In genomic region chr11:84324032-84324752, GRCm38 (mm10) we compare ENCODE assay signal across 15 mouse cellular contexts.
DNase-seq lines count a peak whose midpoint lies in the region; ATAC-seq lines count a peak whose summit lies in the region.
"Had no signal": no experiment of that assay in that cellular context is flagged by ENCODE, and none has a peak within 500 bp of the region (broad histone marks: within the 10 kb centered on the region; RNA-seq: fewer than 3 reads in every experiment).

No protein-coding gene starts in this region.

- H3K4me3 ChIP-seq in hindbrain, embryonic 11.5 days (ENCODE audit: low read depth, low read length) = no peak overlapping the region
- no peak overlapping the region for H3K4me3 ChIP-seq in hindbrain, embryonic 10.5 days
- H3K4me3 ChIP-seq in hindbrain, embryonic 16.5 days (ENCODE audit: low read length) = no peak overlapping the region
- H3K4me3 ChIP-seq in stomach, embryonic 16.5 days (replicated peaks; ENCODE audit: low read length) = no peak overlapping the region
- H3K4me3 ChIP-seq: liver, embryonic 15.5 days had no signal

- no peak overlapping the region for H3K4me2 ChIP-seq in hindbrain, embryonic 11.5 days (replicated peaks; ENCODE audit: low read depth, low read length)
- H3K4me2 ChIP-seq in hindbrain, embryonic 16.5 days (ENCODE audit: low read length) = no peak overlapping the region
- H3K4me2 ChIP-seq in stomach, embryonic 16.5 days (ENCODE audit: low read depth, low read length) = no peak overlapping the region
- H3K4me2 ChIP-seq: liver, embryonic 15.5 days had no signal

- H3K9ac ChIP-seq in hindbrain, embryonic 11.5 days (ENCODE audit: low read depth, low read length) = no peak overlapping the region
- no peak overlapping the region; the same call in 1 of the 2 replicates for H3K9ac ChIP-seq in hindbrain, embryonic 16.5 days (ENCODE audit: low read depth, low read length)
- H3K9ac ChIP-seq in stomach, embryonic 16.5 days (ENCODE audit: low read length) = no peak overlapping the region
- H3K9ac ChIP-seq: liver, embryonic 15.5 days had no signal

- no peaks in the 10 kb centered on the region for H3K9me3 ChIP-seq in hindbrain, embryonic 11.5 days (ENCODE audit: control insufficient read depth, low read length)
- H3K9me3 ChIP-seq in hindbrain, embryonic 10.5 days = no peaks in the 10 kb centered on the region
- H3K9me3 ChIP-seq in hindbrain, embryonic 16.5 days (ENCODE audit: control insufficient read depth, low read length) = no peaks in the 10 kb centered on the region
- no peaks in the 10 kb centered on the region for H3K9me3 ChIP-seq in stomach, embryonic 16.5 days (replicated peaks; ENCODE audit: control insufficient read depth, low read length)
- H3K9me3 ChIP-seq: G1E; liver, embryonic 15.5 days had no signal

- H3K27ac ChIP-seq in hindbrain, embryonic 11.5 days (ENCODE audit: low read depth, low read length) = peak overlapping the region; percentile 33; the same call in 1 of the 2 replicates
- H3K27ac ChIP-seq in hindbrain, embryonic 10.5 days = no peak overlapping the region; the same call in 1 of the 2 replicates
- H3K27ac ChIP-seq in hindbrain, embryonic 16.5 days (ENCODE audit: low read depth, low read length) = peak overlapping the region; percentile 64
- peak overlapping the region; percentile 68 for H3K27ac ChIP-seq in stomach, embryonic 16.5 days (ENCODE audit: low read length)
- H3K27ac ChIP-seq: liver, embryonic 15.5 days had no signal

- no peaks in the 10 kb centered on the region for H3K27me3 ChIP-seq in hindbrain, embryonic 11.5 days (ENCODE audit: control insufficient read depth, insufficient read depth, low read length)
- no peaks in the 10 kb centered on the region for H3K27me3 ChIP-seq in hindbrain, embryonic 10.5 days (ENCODE audit: insufficient read depth, poor library complexity, severe bottlenecking)
- H3K27me3 ChIP-seq in hindbrain, embryonic 16.5 days (replicated peaks; ENCODE audit: control insufficient read depth, insufficient read depth, low read length) = no peaks in the 10 kb centered on the region
- H3K27me3 ChIP-seq in stomach, embryonic 16.5 days (ENCODE audit: control insufficient read depth, insufficient read depth, low read length) = no peaks in the 10 kb centered on the region
- H3K27me3 ChIP-seq: liver, embryonic 15.5 days had no signal

- WGBS in hindbrain, embryonic 11.5 days = 69% methylated on average over 7 of the region's 7 CpGs
- 77% methylated on average over 7 of the region's 7 CpGs for WGBS in hindbrain, embryonic 10.5 days
- 26% methylated on average over 7 of the region's 7 CpGs for WGBS in hindbrain, embryonic 16.5 days
- WGBS in stomach, embryonic 16.5 days = 51% methylated on average over 7 of the region's 7 CpGs

- DNase-seq in hindbrain, embryonic 11.5 days (ENCODE audit: low spot score) = no peak
- DNase-seq in hindbrain, embryonic 10.5 days (ENCODE audit: low spot score) = no peak
- peak; percentile 33 to 46 for DNase-seq in right cerebral cortex, postnatal 10 days (ENCODE audit: low spot score in 2 of 2)
- DNase-seq in right cerebral cortex, postnatal 36 days (ENCODE audit: low spot score in 2 of 2) = no peak
- DNase-seq in thymus, postnatal 14 days = no peak
- DNase-seq: adrenal gland, postnatal 36 days; cerebellum, adult 2 months; heart, adult 18-20 months; kidney, adult 9 months; right cerebral cortex, postnatal 4 days had no signal

- no peaks in the 10 kb centered on the region for H3K4me1 ChIP-seq in hindbrain, embryonic 11.5 days (replicated peaks; ENCODE audit: control insufficient read depth, insufficient read depth, low read length)
- peaks cover 5% of the 10 kb centered on the region for H3K4me1 ChIP-seq in hindbrain, embryonic 10.5 days (replicated peaks)
- peaks cover 7% of the 10 kb centered on the region for H3K4me1 ChIP-seq in hindbrain, embryonic 16.5 days (ENCODE audit: control insufficient read depth, insufficient read depth, low read depth, low read length)
- no peaks in the 10 kb centered on the region for H3K4me1 ChIP-seq in stomach, embryonic 16.5 days (ENCODE audit: control insufficient read depth, insufficient read depth, low read length)
- H3K4me1 ChIP-seq: liver, embryonic 15.5 days had no signal

- H3K36me3 ChIP-seq in hindbrain, embryonic 11.5 days (ENCODE audit: control insufficient read depth, insufficient read depth, low read length) = no peaks in the 10 kb centered on the region
- peaks cover 52% of the 10 kb centered on the region; the same call in 1 of the 2 replicates for H3K36me3 ChIP-seq in hindbrain, embryonic 10.5 days
- no peaks in the 10 kb centered on the region for H3K36me3 ChIP-seq in hindbrain, embryonic 16.5 days (ENCODE audit: control insufficient read depth, insufficient read depth, low read length)
- H3K36me3 ChIP-seq in stomach, embryonic 16.5 days (ENCODE audit: control insufficient read depth, insufficient read depth, low read length) = peaks cover 2% of the 10 kb centered on the region; the same call in 1 of the 2 replicates

- no peak for ATAC-seq in hindbrain, embryonic 11.5 days (ENCODE audit: low FRiP score)
- no peak; the same call in 1 of the 2 replicates for ATAC-seq in hindbrain, embryonic 16.5 days
- no peak; the same call in 1 of the 2 replicates for ATAC-seq in stomach, embryonic 16.5 days (ENCODE audit: insufficient read depth, low FRiP score)
- no peak for ATAC-seq in monocyte, adult 5-6 weeks (replicated peaks; ENCODE audit: insufficient number of reproducible peaks, low FRiP score, low TSS enrichment, poor library complexity, severe bottlenecking)

Comparison
In these comparisons a context has a peak if more than half of its experiments do, and no peak if none do; other contexts are left out.
1. DNase-seq: peak in right cerebral cortex, postnatal 10 days (2 of 2); none in hindbrain, embryonic 11.5 days (single experiment), hindbrain, embryonic 10.5 days (single experiment), right cerebral cortex, postnatal 36 days (0 of 2) and thymus, postnatal 14 days (single experiment).